Mouse (Mus musculus) erythroblast, embryonic 14.5 days (primary cell): ENCODE measurements at regions not wholly inside any gene's neighbourhood (a gene's known extent, or its start where the extent isn't known, plus 50 kb on each side); places are given as distances from the start of the nearest gene placed in this dataset.

Experiments
- H3K27me3 ChIP-seq: 2 replicates; pipeline ENCODE4 v1.6.1; 2012; ENCODE audit warnings: inconsistent platforms; ENCODE audit not compliant: control insufficient read depth
- H3K36me3 ChIP-seq: 2 replicates; pipeline ENCODE4 v1.6.1; 2012; ENCODE audit warnings: mild to moderate bottlenecking, inconsistent platforms; ENCODE audit not compliant: control insufficient read depth
- H3K4me1 ChIP-seq: 2 replicates; pipeline ENCODE4 v1.6.1; 2012; ENCODE audit warnings: inconsistent platforms; ENCODE audit not compliant: control insufficient read depth
- H3K4me3 ChIP-seq: replicated peaks from 2 replicates; pipeline ENCODE3; 2012; ENCODE audit warnings: moderate library complexity, mild to moderate bottlenecking, inconsistent platforms
- H3K9me3 ChIP-seq: 2 replicates; pipeline ENCODE4 v1.6.1; 2012; ENCODE audit warnings: low read length, inconsistent platforms, mixed read lengths; ENCODE audit not compliant: control insufficient read depth
- GATA1 ChIP-seq: IDR thresholded peaks from 2 replicates; pipeline ENCODE4 v1.6.1; 2012; ENCODE audit warnings: low read length, inconsistent platforms, mixed read lengths
- TAL1 ChIP-seq: IDR thresholded peaks from 3 replicates; pipeline ENCODE4 v1.6.1; 2012; ENCODE audit warnings: low read length, inconsistent platforms, mixed read lengths

DNA sequence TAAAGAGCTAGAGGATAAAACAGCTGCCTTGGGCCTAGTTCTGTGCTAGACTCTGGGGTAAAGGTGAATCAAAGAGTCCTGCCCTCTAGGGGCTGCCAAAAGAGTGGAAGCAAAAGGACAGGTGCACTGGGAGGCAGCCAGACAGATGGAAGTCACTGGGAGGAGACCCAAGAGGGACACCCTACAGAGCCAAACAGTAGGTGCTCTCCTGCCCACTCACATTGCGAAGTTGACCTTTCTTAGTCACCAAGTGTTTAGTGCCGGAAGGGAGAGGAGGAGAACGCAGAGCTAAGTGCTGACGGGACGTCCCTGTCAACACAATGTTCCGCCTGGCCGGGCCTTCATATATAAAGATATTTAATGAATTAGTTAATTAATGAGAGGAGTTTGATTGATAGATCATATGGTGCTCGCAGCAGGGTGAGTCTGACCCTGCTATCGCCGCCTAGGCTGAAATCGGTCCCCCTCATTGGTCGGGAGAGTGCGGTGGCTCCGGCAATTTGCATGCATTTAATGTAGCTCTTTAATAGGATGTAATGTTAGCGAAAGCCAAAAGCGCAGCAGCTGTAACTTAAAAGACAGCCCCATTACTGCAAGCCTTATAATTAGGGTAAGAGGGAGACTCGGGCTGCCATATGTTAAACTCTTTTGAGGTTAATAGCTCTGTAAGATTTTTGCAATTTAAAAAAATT, 162.6 kb upstream of the Cadm1 start:
- H3K36me3 ChIP-seq: no peaks in the 10 kb centered on the region
- no peak overlapping the region for H3K4me3 ChIP-seq
- TF ChIP-seq GATA1 (no peak), TAL1 (no peak)
- H3K9me3 ChIP-seq: peaks cover 4% of the 10 kb centered on the region; the same call in 1 of the 2 replicates
- peaks cover 17% of the 10 kb centered on the region for H3K27me3 ChIP-seq
- H3K4me1 ChIP-seq: no peaks in the 10 kb centered on the region

DNA sequence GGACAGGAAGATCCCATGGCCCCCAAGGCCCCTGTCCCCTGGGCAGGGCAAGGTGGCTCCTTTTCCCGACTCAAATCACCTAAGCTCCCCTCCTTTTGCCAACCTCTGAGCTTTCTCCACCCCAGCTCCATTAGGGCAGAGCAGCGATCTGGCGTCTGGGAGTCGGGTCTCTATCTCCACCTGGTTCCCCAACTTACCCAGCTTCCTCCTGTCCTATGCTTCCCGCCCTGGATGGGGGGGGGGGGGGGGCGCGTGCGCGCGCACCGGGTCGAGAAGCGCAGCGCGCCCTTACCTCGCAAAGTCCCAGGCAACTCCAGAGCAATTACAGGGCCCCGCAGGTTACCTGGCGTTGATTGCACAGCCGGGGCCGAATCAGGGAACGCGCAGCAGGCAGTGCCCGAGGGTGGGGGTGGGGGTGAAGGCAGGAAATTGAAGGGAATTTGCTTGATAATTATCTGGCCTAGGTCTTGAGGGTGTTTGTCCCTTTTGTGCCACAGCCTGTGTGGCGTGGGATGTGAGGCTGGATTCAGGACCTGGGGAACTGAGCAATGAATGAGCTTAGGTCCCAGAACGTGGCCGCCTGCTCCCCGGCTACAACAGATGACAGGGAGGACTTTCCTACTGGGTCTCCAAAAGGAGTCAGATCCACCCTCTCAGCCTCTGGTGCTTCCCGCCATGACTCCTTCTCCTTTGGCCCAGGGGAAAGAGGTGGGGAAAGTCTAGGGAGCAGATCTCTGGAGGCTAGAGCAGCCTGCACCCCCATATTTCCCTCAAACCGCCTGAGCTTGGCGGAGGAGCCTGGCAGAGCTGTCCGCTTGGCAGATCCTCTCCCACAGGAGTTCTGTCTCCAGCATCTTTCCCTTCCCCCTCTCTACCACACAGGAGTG, 161.7 kb upstream of the Cadm1 start:
- H3K4me1 ChIP-seq: no peaks in the 10 kb centered on the region
- TF ChIP-seq GATA1 (no peak), TAL1 (no peak)
- H3K9me3 ChIP-seq: peaks cover 4% of the 10 kb centered on the region; the same call in 1 of the 2 replicates
- H3K4me3 ChIP-seq: no peak overlapping the region
- peaks cover 17% of the 10 kb centered on the region for H3K27me3 ChIP-seq
- H3K36me3 ChIP-seq: no peaks in the 10 kb centered on the region

- TF ChIP-seq GATA1 (no peak), TAL1 (no peak)
- H3K9me3 ChIP-seq: peaks cover 19% of the 10 kb centered on the region
- no peaks in the 10 kb centered on the region for H3K4me1 ChIP-seq
- H3K36me3 ChIP-seq: no peaks in the 10 kb centered on the region
- H3K4me3 ChIP-seq: no peak overlapping the region
- peaks cover 14% of the 10 kb centered on the region for H3K27me3 ChIP-seq
Measured at GRCm38 (mm10) chr9:47372296-47372695, 157.7 kb upstream of the Cadm1 start.

- Histone ChIP-seq H3K4me3 (no peak overlapping the region), H3K9me3 (peaks cover 19% of the 10 kb centered on the region), H3K36me3 (no peaks in the 10 kb centered on the region), H3K27me3 (no peaks in the 10 kb centered on the region), H3K4me1 (no peaks in the 10 kb centered on the region)
- no peak for TF ChIP-seq GATA1
- TF ChIP-seq TAL1: no peak
Measured at GRCm38 (mm10) chr9:47374086-47374485, 155.9 kb upstream of the Cadm1 start.

- Histone ChIP-seq H3K4me3 (no peak overlapping the region), H3K36me3 (no peaks in the 10 kb centered on the region), H3K9me3 (peaks cover 19% of the 10 kb centered on the region), H3K4me1 (no peaks in the 10 kb centered on the region), H3K27me3 (no peaks in the 10 kb centered on the region)
- TF ChIP-seq TAL1 (no peak), GATA1 (no peak)
Measured at GRCm38 (mm10) chr9:47376645-47377044, 153.3 kb upstream of the Cadm1 start.

DNA sequence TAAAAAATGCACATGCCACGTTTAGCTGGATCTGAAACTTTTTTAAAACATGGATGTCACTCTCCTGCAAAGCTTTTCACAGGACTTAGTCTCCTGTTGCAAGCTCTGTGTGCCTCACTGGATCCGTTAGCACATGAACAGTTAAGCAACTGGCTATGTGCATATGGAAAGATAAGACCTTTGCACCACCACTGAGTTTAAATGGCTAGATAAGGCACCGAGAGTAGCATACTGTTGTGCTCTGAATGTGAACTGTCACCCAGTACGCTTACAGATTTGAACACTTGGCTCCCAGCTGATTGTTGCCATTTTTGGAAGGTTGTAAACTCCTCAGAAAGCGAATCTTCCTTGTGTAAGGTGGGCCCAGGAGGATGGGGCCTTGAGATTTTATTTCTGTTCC, 151.4 kb upstream of the Cadm1 start:
- Histone ChIP-seq H3K4me1 (no peaks in the 10 kb centered on the region), H3K4me3 (no peak overlapping the region), H3K36me3 (no peaks in the 10 kb centered on the region), H3K27me3 (no peaks in the 10 kb centered on the region), H3K9me3 (peaks cover 15% of the 10 kb centered on the region)
- no peak for TF ChIP-seq GATA1
- TF ChIP-seq TAL1: no peak

- Histone ChIP-seq H3K9me3 (peaks cover 4% of the 10 kb centered on the region), H3K36me3 (no peaks in the 10 kb centered on the region), H3K27me3 (no peaks in the 10 kb centered on the region), H3K4me1 (no peaks in the 10 kb centered on the region), H3K4me3 (no peak overlapping the region)
- no peak for TF ChIP-seq GATA1
- TF ChIP-seq TAL1: no peak
Measured at GRCm38 (mm10) chr9:47380361-47380760, 149.6 kb upstream of the Cadm1 start.

- Histone ChIP-seq H3K36me3 (no peaks in the 10 kb centered on the region), H3K9me3 (no peaks in the 10 kb centered on the region; the same call in 1 of the 2 replicates), H3K4me3 (no peak overlapping the region), H3K27me3 (no peaks in the 10 kb centered on the region), H3K4me1 (no peaks in the 10 kb centered on the region)
- TF ChIP-seq GATA1 (no peak), TAL1 (no peak)
Measured at GRCm38 (mm10) chr9:47384185-47384854, 145.7 kb upstream of the Cadm1 start.

DNA sequence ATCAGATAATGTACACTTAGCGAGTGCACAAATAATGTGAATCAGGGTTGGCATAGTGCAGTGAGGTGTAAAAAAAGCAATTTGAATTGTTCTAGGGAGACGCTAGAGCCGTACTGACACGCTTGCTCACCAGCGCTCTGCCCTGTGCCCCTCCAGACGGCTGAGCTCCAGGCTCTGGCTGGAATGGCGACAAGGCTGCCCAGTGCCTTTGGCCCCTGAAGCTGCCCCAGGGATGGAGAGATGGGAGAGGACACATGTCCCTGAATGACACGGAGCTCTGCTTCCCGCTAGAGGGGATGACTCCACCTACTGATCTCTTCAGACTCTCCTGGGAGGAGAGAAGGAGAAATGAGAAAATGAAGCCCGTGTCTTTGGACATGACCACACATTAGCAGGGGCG, 143.3 kb upstream of the Cadm1 start:
- Histone ChIP-seq H3K27me3 (no peaks in the 10 kb centered on the region), H3K4me3 (no peak overlapping the region), H3K9me3 (no peaks in the 10 kb centered on the region; the same call in 1 of the 2 replicates), H3K4me1 (no peaks in the 10 kb centered on the region), H3K36me3 (no peaks in the 10 kb centered on the region)
- TF ChIP-seq TAL1 (no peak), GATA1 (no peak)
